Mouse (Mus musculus) left cerebral cortex, adult 11 months (tissue): ENCODE data around the gene Trem2.
A peak's percentile ranks its signal among the peaks of the same experiment; 100 is the strongest.
"Not testable (repeated sequence)": the region's sequence is repeated elsewhere in the genome, so short reads cannot be mapped to it uniquely, and the experiment has no call there.

Source experiments
- DNase-seq: peaks from one replicate; pipeline ENCODE4 v3.0.0; 2022; ENCODE audit warnings: low spot score

Trem2 gene

GRCm38 (mm10) chr17:48346231-48346630, at the start of gene Trem2:
Gene Trem2 (plus strand): TSS chr17:48346401.
- no peak for DNase-seq

GRCm38 (mm10) chr17:48299203-48299602, 47.0 kb upstream of the Trem2 start, which contains the start of gene Treml2:
Gene Treml2 (plus strand): TSS chr17:48299498.
- no peak for DNase-seq

DNA sequence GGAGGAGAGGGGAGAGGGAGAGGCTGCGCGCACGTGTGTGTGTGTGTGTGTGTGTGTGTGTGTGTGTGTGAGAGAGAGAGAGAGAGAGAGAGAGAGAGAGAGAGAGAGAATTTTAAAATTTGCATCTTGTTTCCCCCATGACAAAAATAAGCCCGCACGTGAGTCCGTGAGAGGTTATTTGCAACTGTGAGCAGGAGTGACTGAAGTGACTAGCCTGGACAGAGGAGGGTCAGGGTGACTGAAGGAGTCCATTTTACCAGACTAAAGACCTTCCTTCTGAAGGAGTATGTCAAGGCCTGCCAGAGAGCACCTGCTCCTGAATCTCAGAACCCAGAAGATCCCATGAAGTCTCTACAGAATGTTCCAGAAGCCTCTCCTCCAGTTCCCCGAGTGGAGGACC, 46.4 kb upstream of the Trem2 start:
- DNase-seq: no peak

GRCm38 (mm10) chr17:48300199-48300598, 46.0 kb upstream of the Trem2 start:
- DNase-seq: no peak

GRCm38 (mm10) chr17:48300861-48301260, 45.3 kb upstream of the Trem2 start:
- no peak for DNase-seq

- no peak for DNase-seq
Measured at GRCm38 (mm10) chr17:48301792-48302191, 44.4 kb upstream of the Trem2 start.

DNA sequence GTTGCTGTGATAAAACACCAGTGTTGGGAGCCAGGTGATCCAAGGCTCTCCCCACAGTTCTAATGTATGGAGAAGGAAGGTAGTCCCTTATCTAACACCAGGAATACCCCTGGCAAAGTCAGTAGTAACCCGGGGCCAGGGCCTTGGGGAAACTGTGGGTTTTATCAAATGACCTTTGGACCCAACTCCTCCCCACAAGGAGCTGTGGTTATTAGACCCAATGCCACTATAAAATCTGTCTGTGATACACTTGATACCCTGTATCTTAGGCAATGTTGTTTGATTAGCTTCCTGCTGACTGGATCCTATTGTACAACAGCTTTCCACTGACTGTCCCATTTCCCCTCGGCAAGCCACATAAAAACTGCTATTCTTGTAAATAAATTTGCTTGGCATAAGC, 34.1 kb upstream of the Trem2 start:
- DNase-seq: no peak

- DNase-seq: not testable (repeated sequence)
Measured at GRCm38 (mm10) chr17:48315905-48316579, 30.2 kb upstream of the Trem2 start, which contains the start of gene B430306N03Rik. Gene B430306N03Rik (plus strand): TSS chr17:48316141.

- no peak for DNase-seq
Measured at GRCm38 (mm10) chr17:48318686-48319085, 27.5 kb upstream of the Trem2 start.

DNA sequence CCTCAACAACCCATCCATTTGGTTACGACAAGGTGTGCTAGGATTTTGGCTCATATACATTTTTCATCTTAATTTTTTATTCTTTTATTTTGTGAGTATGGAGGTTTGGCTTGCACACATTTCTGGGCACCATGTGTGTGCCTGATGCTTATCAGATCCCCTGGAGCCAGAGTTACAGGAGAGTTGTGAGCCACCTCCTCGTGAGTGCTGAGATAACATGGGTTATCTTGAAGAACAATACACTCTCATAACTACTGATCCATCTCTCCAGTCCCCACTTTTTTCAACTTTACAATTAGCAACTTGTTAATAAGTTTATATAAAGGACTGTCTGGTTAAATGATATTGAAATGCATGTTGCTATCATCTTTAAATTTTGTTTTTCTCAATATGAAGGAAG, 24.9 kb upstream of the Trem2 start:
- DNase-seq: no peak

- no peak for DNase-seq
Measured at GRCm38 (mm10) chr17:48323236-48323635, 23.0 kb upstream of the Trem2 start.

GRCm38 (mm10) chr17:48324258-48324657, 21.9 kb upstream of the Trem2 start:
- DNase-seq: no peak

GRCm38 (mm10) chr17:48325093-48325492, 21.1 kb upstream of the Trem2 start:
- DNase-seq: no peak

DNA sequence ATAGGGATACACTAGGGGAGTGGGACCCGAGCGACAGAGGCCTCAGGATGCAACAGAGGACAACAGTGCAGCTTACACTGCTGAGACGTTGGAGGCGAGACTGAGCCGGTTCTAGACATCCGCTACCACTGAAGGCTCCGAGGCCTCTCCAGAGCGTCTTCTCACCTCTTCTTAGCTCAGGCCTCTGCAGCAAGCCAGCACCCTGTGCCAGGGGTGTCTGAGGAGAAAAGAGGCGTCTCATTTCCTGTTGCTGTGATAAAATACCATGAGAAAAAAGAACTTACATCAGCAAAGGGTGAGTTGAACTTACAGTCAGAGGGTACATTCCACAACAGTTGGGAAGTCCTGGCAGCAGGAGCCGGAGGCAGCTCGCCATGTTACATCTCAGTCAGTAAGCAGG, 20.6 kb upstream of the Trem2 start:
- DNase-seq: no peak

DNA sequence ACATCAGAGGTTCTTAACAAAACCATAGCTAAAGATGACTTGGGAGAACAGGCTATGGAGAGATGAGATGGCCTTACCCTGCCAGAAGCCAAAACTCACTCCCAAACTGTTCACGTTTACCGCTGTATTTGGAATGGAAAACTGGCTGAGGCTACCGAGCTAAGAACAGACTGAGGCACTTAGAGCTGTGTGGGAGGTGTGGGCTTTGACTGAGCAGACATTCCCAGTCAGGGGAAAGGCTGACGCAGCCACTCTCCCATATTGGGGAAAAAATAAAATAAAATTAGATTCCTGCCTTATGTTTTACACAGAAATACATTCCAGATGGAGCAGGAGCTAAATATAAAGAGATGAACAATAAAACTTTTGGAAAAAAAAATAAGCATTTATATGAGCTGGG, 19.5 kb upstream of the Trem2 start:
- DNase-seq: peak; percentile 69

DNA sequence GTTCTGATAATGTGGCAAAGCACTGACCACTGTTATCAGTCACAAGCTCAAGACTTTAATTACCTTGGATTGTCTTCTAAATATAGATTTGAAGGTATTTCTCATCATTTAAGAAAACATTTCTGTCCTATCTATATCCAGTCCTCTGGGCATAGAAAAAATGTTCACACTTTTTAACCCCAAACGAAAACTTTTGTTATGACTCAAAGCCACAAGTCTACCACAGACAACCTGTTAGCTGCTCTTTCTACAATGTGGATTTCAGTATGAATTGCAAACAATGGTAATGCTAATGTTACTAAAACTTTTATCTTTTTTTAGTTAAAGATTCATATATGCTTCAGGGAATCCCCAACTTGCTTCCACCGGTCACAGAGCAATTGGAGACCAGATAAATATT, 13.7 kb upstream of the Trem2 start:
- DNase-seq: no peak

- no peak for DNase-seq
Measured at GRCm38 (mm10) chr17:48334186-48334585, 12.0 kb upstream of the Trem2 start.

- peak; percentile 50 for DNase-seq
Measured at GRCm38 (mm10) chr17:48336857-48337256, 9.3 kb upstream of the Trem2 start.

DNA sequence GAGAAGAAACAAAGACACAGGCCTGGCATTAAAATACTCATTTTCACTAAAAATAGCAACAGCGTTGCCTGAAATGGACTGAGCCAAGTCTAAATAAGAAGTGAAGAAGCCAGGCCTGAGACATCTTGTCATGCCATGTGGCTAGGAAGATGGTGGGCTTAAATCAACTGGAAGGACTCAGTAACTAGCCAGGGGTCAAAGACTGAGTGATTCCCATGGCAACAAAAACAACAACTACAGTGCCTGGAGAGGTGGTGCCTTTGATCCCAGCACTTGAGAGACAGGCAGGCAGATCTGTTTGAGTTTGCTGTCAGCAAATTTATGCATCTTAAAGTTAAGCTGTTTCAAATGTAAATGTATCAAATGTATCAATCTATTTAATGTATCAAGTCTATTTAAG, 5.9 kb upstream of the Trem2 start:
- DNase-seq: no peak

- no peak for DNase-seq
Measured at GRCm38 (mm10) chr17:48341947-48342346, 4.3 kb upstream of the Trem2 start.

DNA sequence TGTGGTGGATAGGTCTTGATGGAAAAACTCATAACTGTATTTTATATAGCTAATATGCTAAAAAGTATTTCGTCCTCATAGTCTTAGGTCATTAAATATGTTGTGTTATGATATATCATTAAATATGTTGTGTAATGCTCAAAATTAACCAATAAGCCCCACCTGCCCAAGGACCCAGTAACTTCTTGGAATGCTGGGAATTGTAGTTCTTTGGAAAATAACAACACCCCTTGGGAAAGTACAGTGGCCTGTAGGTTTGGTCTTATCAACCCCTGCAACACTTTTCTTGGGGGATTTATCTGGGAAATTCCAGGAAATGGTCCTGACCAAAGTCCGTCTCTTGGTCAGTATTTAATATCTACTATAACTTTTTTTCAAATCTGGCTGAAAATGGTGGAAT, 3.1 kb upstream of the Trem2 start:
- DNase-seq: no peak

DNA sequence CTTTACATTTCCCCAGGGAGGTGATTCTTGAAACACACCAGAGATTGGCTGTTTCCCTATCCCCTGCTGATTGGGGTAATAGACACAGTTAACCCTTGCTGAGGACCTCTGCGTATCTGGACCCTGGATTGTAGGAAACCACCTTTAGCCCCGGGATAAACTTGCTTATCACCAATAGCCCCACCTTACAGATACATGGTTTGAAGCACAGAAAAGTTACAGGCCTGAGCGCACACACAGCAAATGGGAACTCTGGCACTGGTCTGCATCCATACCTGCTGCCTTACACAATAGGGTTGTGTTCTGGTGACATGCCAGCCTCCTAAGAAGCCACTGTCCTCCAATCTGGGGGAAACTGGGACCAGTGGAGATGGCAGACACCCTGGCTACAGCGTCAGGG, 377 bp upstream of the Trem2 start:
- DNase-seq: no peak

GRCm38 (mm10) chr17:48346834-48347233, 633 bp downstream of the Trem2 start:
- DNase-seq: no peak

- no peak for DNase-seq
Measured at GRCm38 (mm10) chr17:48347287-48347686, 1.1 kb downstream of the Trem2 start.
